Mouse (Mus musculus): ENCODE data around the gene Rel. TPM values are rescaled to one million over a fixed set of nuclear protein-coding genes. Genes with fewer than 3 reads are reported as not detected.

Rel gene
- total and polyA plus RNA-seq, 3 experiments = 0.42 to 2.5 TPM; not detected in 1

GRCm38 (mm10) chr11:23740895-23741294 is 29.9 kb downstream of the Rel start (continued):
- TF ChIP-seq ZKSCAN1 (IDR thresholded peaks at IDR 0.05; ENCODE audit: low read depth, low read length) (no peak), JUND (IDR thresholded peaks at IDR 0.05; ENCODE audit: low read depth, low read length) (no peak), CHD2 (IDR thresholded peaks at IDR 0.05; ENCODE audit: low read length) (no peak), MAX (IDR thresholded peaks at IDR 0.05; ENCODE audit: low read length) (no peak), EP300 (IDR thresholded peaks at IDR 0.05; ENCODE audit: low read depth in 1 of 2, low read length in 2 of 2) (peak; percentile 93), MAZ (IDR thresholded peaks at IDR 0.05; ENCODE audit: low read depth, low read length) (no peak), UBTF (IDR thresholded peaks at IDR 0.05; ENCODE audit: borderline replicate concordance, insufficient read depth, low read depth, low read length) (no peak), MYC (IDR thresholded peaks at IDR 0.05; ENCODE audit: low read depth, low read length) (0 out of 2 replicates have a peak, but pooled peaks have one; percentile 32), TAL1 (IDR thresholded peaks at IDR 0.05; ENCODE audit: low read length) (peak; percentile 68), POLR2A (IDR thresholded peaks at IDR 0.05; ENCODE audit: control insufficient read depth in 1 of 2, insufficient read depth in 1 of 2, low read depth in 1 of 2, low read length in 2 of 2, poor library complexity in 1 of 2) (no peak), NELFE (IDR thresholded peaks at IDR 0.05; ENCODE audit: low read depth, low read length) (no peak)

GRCm38 (mm10) chr11:23735820-23736470 is 34.8 kb downstream of the Rel start:
- TF ChIP-seq MAZ (IDR thresholded peaks at IDR 0.05; ENCODE audit: low read depth, low read length) = no peak
- TF ChIP-seq MAFK (IDR thresholded peaks at IDR 0.05; ENCODE audit: borderline replicate concordance, low read depth, low read length) = no peak
- no peak for TF ChIP-seq MEF2A (IDR thresholded peaks at IDR 0.05; ENCODE audit: extremely low read depth, insufficient replicate concordance, low read depth, low read length, poor library complexity, severe bottlenecking)
- no peak for TF ChIP-seq SIN3A (IDR thresholded peaks at IDR 0.05; ENCODE audit: low read length)
- no peak for TF ChIP-seq TCF12 (IDR thresholded peaks at IDR 0.05; ENCODE audit: low read depth, low read length)
- no peak for TF ChIP-seq CTCF (IDR thresholded peaks at IDR 0.05 in 2 of 3, conservative IDR thresholded peaks at IDR 0.05 in 1 of 3; ENCODE audit: control insufficient read depth in 1 of 3, insufficient read depth in 1 of 3, low read depth in 2 of 3, low read length in 3 of 3, poor library complexity in 1 of 3, severe bottlenecking in 1 of 3)
- TF ChIP-seq GATA1 (IDR thresholded peaks at IDR 0.05; ENCODE audit: low read depth, low read length) = no peak
- TF ChIP-seq MYB (IDR thresholded peaks at IDR 0.05; ENCODE audit: low read depth, low read length) = no peak
- TF ChIP-seq ELF1 (IDR thresholded peaks at IDR 0.05; ENCODE audit: low read depth, low read length) = no peak
- no peak for TF ChIP-seq ZC3H11A (IDR thresholded peaks at IDR 0.05; ENCODE audit: low read depth, low read length)
- no peaks in the 10 kb centered on the region for H3K9me3 ChIP-seq (replicated peaks; ENCODE audit: insufficient read depth, low read length)
- H3K9ac ChIP-seq (ENCODE audit: control insufficient read depth, low read depth, low read length, poor library complexity, severe bottlenecking) = no peak overlapping the region
- no peaks in the 10 kb centered on the region for H3K27me3 ChIP-seq (ENCODE audit: control insufficient read depth in 1 of 2, insufficient read depth in 2 of 2, low read length in 2 of 2)
- H3K4me3 ChIP-seq (ENCODE audit: control insufficient read depth in 1 of 2, insufficient read depth in 1 of 2, low read depth in 2 of 2, low read length in 2 of 2) = no peak overlapping the region
- H3K79me2 ChIP-seq (ENCODE audit: control insufficient read depth, insufficient read depth, low read length, poor library complexity) = no peaks in the 10 kb centered on the region
- no peak overlapping the region for H3K27ac ChIP-seq (ENCODE audit: control insufficient read depth, low read depth, low read length)
- H3K4me1 ChIP-seq (ENCODE audit: control insufficient read depth in 1 of 2, insufficient read depth in 2 of 2, low read length in 2 of 2) = peaks cover 8 to 23% of the 10 kb centered on the region in 2 experiments
- no peak for DNase-seq (ENCODE audit: low read depth, low spot score)
- peaks cover 8 to 18% of the 10 kb centered on the region in 2 experiments for H3K36me3 ChIP-seq (ENCODE audit: control insufficient read depth in 1 of 2, insufficient read depth in 2 of 2, low read length in 2 of 2)
